Mouse (Mus musculus) olfactory bulb, adult 2 months (tissue): Measurements from ENCODE around the gene Actb.

Experiments
- CTCF ChIP-seq: fragments of 200-500 bp; IDR thresholded peaks from 2 replicates; pipeline ENCODE4 v1.5.1; 2012; ENCODE audit warnings: low read depth, mild to moderate bottlenecking, low read length, moderate library complexity; ENCODE audit not compliant: insufficient read depth
- POLR2A ChIP-seq: fragments of 200-500 bp; IDR thresholded peaks from 2 replicates; pipeline ENCODE4 v1.6.1; 2012; ENCODE audit warnings: mild to moderate bottlenecking, low read depth, low read length, moderate library complexity; ENCODE audit not compliant: insufficient read depth

DNA sequence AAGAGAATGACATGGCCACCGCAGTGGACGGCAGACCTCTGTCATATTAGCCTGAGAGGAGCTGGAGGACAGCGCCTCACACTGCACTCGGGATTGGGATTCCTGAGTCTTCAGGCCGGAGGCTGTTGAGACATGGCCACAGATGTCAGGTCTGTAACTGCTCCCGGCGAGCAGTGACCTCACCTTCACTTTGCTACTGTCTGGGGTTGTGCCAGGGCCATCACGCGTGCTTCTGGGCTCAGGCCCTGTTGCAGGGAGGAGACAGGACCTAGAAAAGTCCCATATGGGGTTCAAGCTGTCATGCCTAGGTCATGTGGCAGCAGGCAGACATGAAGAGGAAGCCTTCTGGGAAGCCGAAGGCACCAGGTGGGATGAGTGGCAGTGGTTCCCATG is 31.0 kb downstream of the Actb start:
- TF ChIP-seq CTCF (no peak), POLR2A (no peak)
